Mouse (Mus musculus): ENCODE data around the gene Slc51a.
A peak's percentile ranks its signal among the peaks of the same experiment; 100 is the strongest.

DNA sequence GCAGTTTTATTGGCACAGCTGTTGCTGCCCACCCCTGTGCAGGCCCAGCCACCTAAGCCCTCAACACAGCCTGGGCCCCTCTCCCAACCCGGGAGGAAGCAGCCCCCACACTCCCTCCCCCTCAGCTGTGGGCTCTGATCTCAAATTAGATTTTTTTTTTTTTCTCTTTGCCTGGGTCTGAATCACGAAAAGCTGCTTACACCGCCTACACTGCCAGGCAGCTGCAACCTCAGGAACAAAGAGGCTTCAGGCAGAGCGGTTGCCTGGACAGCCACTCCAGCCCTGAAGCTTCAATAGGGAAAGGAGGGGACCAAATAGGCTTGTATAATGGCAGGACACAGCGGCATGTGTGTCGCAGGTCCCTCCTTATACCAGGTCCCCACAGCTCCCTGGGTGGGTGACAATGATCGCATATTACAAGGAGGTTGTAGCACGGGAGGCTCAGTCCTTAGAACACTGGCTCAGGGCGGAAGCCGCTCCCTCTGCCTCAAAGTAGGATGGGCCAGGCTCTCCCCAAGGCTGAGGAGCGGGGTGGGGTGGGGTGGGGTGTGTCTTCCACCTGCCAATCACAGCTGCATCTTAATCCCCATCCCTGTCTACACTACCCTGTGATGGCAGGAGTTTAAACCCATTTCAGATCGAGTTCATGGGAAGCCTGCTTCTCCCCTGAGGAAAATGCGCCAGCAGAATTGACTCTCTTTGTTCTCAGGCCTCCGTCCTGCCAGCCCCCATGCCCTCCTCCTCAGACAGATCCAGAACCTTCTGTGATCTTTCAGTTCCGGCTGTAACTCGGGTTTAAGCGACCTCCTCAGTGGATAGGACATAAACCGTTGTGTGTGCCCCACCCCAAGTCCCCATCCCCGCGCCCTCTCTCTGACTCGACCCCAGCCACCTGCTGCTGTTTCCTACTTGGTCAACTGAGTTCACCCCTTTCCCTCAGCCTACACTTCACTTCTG lies 28.6 kb upstream of the Slc51a start:
- TF ChIP-seq CTCF (IDR thresholded peaks at IDR 0.05; ENCODE audit: borderline replicate concordance, extremely low read depth, insufficient read depth, insufficient read length) (no peak), POLR2A (IDR thresholded peaks at IDR 0.05; ENCODE audit: borderline replicate concordance, extremely low read depth, insufficient read depth, insufficient read length, poor library complexity, severe bottlenecking) (peak; percentile 55; the same call in 1 of the 2 replicates)
